Comparison of ENCODE assay signal across 7 mouse cellular contexts in genomic region chr2:104849991-104850359, GRCm38 (mm10). TPM values are rescaled to one million over a fixed set of nuclear protein-coding genes. Genes with fewer than 3 reads are reported as not detected.
DNase-seq lines count a peak whose midpoint lies in the region; ATAC-seq and TF ChIP-seq lines count a peak whose summit lies in the region.

No protein-coding gene starts in this region.

- TF ChIP-seq EP300 in lung, postnatal 0 days (IDR thresholded peaks at IDR 0.05), result no peak

- no peak overlapping the region for H3K9ac ChIP-seq in lung, postnatal 0 days (replicated peaks; ENCODE audit: low read depth)
- H3K9ac ChIP-seq in limb, embryonic 14.5 days (ENCODE audit: low read depth, low read length, severe bottlenecking), result peak overlapping the region; percentile 57; the same call in 1 of the 2 replicates
- peak overlapping the region; percentile 40; the same call in 1 of the 2 replicates for H3K9ac ChIP-seq in stomach, embryonic 14.5 days (replicated peaks; ENCODE audit: low read depth, low read length)

- no peak overlapping the region for H3K27ac ChIP-seq in lung, postnatal 0 days (ENCODE audit: low read length)
- H3K27ac ChIP-seq in forebrain, embryonic 10.5 days, result no peak overlapping the region
- H3K27ac ChIP-seq in limb, embryonic 14.5 days (replicated peaks; ENCODE audit: low read depth, low read length), result no peak overlapping the region
- H3K27ac ChIP-seq in stomach, embryonic 14.5 days (ENCODE audit: low read length), result no peak overlapping the region

- peak; percentile 42 for DNase-seq in lung, postnatal 0 days (ENCODE audit: low spot score)
- DNase-seq in lung, postnatal 25 days (ENCODE audit: low spot score), result no peak
- DNase-seq in forebrain, embryonic 10.5 days (ENCODE audit: extremely low spot score, low spot score), result no peak
- no peak for DNase-seq in limb, embryonic 14.5 days (ENCODE audit: low spot score)
- no peak for DNase-seq in cerebellum, postnatal 10 days
- DNase-seq in layer of hippocampus, adult 18-20 months (ENCODE audit: low spot score in 2 of 2), result no peak

- WGBS in lung, postnatal 0 days, result 50% methylated on average over 3 of the region's 3 CpGs
- WGBS in forebrain, embryonic 10.5 days, result 79% methylated on average over 3 of the region's 3 CpGs
- WGBS in limb, embryonic 14.5 days, result 62% methylated on average over 3 of the region's 3 CpGs
- 64% methylated on average over 3 of the region's 3 CpGs for WGBS in stomach, embryonic 14.5 days

- H3K36me3 ChIP-seq in lung, postnatal 0 days (ENCODE audit: insufficient read depth, low read length), result no peaks in the 10 kb centered on the region
- H3K36me3 ChIP-seq in forebrain, embryonic 10.5 days (replicated peaks), result no peaks in the 10 kb centered on the region
- no peaks in the 10 kb centered on the region for H3K36me3 ChIP-seq in limb, embryonic 14.5 days (ENCODE audit: control insufficient read depth, insufficient read depth, low read length)
- no peaks in the 10 kb centered on the region for H3K36me3 ChIP-seq in stomach, embryonic 14.5 days (ENCODE audit: control insufficient read depth, insufficient read depth, low read length)

- H3K4me2 ChIP-seq in lung, postnatal 0 days (replicated peaks; ENCODE audit: low read depth, low read length), result peak overlapping the region; percentile 93
- peak overlapping the region; percentile 100 for H3K4me2 ChIP-seq in limb, embryonic 14.5 days (replicated peaks; ENCODE audit: low read depth, low read length, severe bottlenecking)
- H3K4me2 ChIP-seq in stomach, embryonic 14.5 days (replicated peaks; ENCODE audit: low read depth, low read length), result peak overlapping the region; percentile 97

- no peak for TF ChIP-seq CTCF in lung, postnatal 0 days (IDR thresholded peaks at IDR 0.05)

- H3K4me1 ChIP-seq in lung, postnatal 0 days (ENCODE audit: insufficient read depth, low read depth, low read length), result no peaks in the 10 kb centered on the region
- peaks cover 28% of the 10 kb centered on the region for H3K4me1 ChIP-seq in forebrain, embryonic 10.5 days
- H3K4me1 ChIP-seq in limb, embryonic 14.5 days (ENCODE audit: control insufficient read depth, insufficient read depth, low read length), result peaks cover 4% of the 10 kb centered on the region; the same call in 1 of the 2 replicates
- no peaks in the 10 kb centered on the region; the same call in 1 of the 2 replicates for H3K4me1 ChIP-seq in stomach, embryonic 14.5 days (ENCODE audit: control insufficient read depth, insufficient read depth, low read length)

- H3K4me3 ChIP-seq in lung, postnatal 0 days (ENCODE audit: low read depth, low read length), result peak overlapping the region; percentile 46
- peak overlapping the region; percentile 57 for H3K4me3 ChIP-seq in forebrain, embryonic 10.5 days
- peak overlapping the region; percentile 48 for H3K4me3 ChIP-seq in limb, embryonic 14.5 days (replicated peaks; ENCODE audit: low read length)
- peak overlapping the region; percentile 52 for H3K4me3 ChIP-seq in stomach, embryonic 14.5 days (ENCODE audit: low read depth, low read length)

- no peaks in the 10 kb centered on the region for H3K9me3 ChIP-seq in lung, postnatal 0 days (ENCODE audit: low read length)
- H3K9me3 ChIP-seq in forebrain, embryonic 10.5 days, result no peaks in the 10 kb centered on the region
- H3K9me3 ChIP-seq in limb, embryonic 14.5 days (ENCODE audit: control insufficient read depth, low read length), result no peaks in the 10 kb centered on the region
- H3K9me3 ChIP-seq in stomach, embryonic 14.5 days (ENCODE audit: control insufficient read depth, low read depth, low read length), result no peaks in the 10 kb centered on the region

- no peaks in the 10 kb centered on the region; the same call in 1 of the 2 replicates for H3K27me3 ChIP-seq in lung, postnatal 0 days (replicated peaks; ENCODE audit: insufficient read depth, low read length)
- peaks cover 42% of the 10 kb centered on the region for H3K27me3 ChIP-seq in forebrain, embryonic 10.5 days (ENCODE audit: poor library complexity, severe bottlenecking)
- peaks cover 14% of the 10 kb centered on the region; the same call in 1 of the 2 replicates for H3K27me3 ChIP-seq in limb, embryonic 14.5 days (ENCODE audit: control insufficient read depth, insufficient read depth, low read length)
- H3K27me3 ChIP-seq in stomach, embryonic 14.5 days (ENCODE audit: control insufficient read depth, insufficient read depth, low read length), result 0 out of 2 replicates have a peak, but pooled peaks cover 3% of the 10 kb centered on the region

- ATAC-seq in lung, postnatal 0 days, result no peak
- no peak for ATAC-seq in limb, embryonic 14.5 days (ENCODE audit: low FRiP score, low read depth)
- ATAC-seq in stomach, embryonic 14.5 days (ENCODE audit: insufficient number of reproducible peaks, insufficient read depth, low FRiP score, low read depth), result no peak

- no peak for TF ChIP-seq POLR2A in limb, embryonic 14.5 days (IDR thresholded peaks at IDR 0.05; ENCODE audit: borderline replicate concordance, extremely low read depth, insufficient read depth, insufficient read length)

RNA-seq across cellular contexts. Expression of gene Prrg4, which starts 0.3 kb away (rescaled TPM):
- polyA plus RNA-seq in lung, postnatal 0 days (2015; fragmentation: Nextera tagmentation; extraction: Ambion mirVana), result 1.7 and 2.3 TPM in 2 replicates
- polyA plus RNA-seq in forebrain, embryonic 10.5 days (2016; fragmentation: Nextera tagmentation; extraction: Ambion mirVana), result 0.71 and 0.77 TPM in 2 replicates
- polyA plus RNA-seq in limb, embryonic 14.5 days (2012; rRNA removed), result 1.3 and 1.4 TPM in 2 replicates
- 3.8 and 4.3 TPM in 2 replicates for polyA plus RNA-seq in limb, embryonic 14.5 days (2014; fragmentation: Nextera tagmentation; extraction: Ambion mirVana)
- 6.5 and 6.6 TPM in 2 replicates for polyA plus RNA-seq in stomach, embryonic 14.5 days (2014; fragmentation: Nextera tagmentation; extraction: Ambion mirVana)
- under 1 TPM; 0.51 to 0.74 TPM for total RNA-seq in layer of hippocampus, adult 18-20 months (2021)

RNA-seq across cellular contexts. Expression of gene Ccdc73, which starts 17.6 kb away (rescaled TPM):
- 9.2 and 11.9 TPM in 2 replicates for polyA plus RNA-seq in lung, postnatal 0 days (2015; fragmentation: Nextera tagmentation; extraction: Ambion mirVana)
- 2.9 and 4.5 TPM in 2 replicates for polyA plus RNA-seq in forebrain, embryonic 10.5 days (2016; fragmentation: Nextera tagmentation; extraction: Ambion mirVana)
- polyA plus RNA-seq in limb, embryonic 14.5 days (2012; rRNA removed), result 2.9 and 7.1 TPM in 2 replicates
- 4.5 and 7.0 TPM in 2 replicates for polyA plus RNA-seq in limb, embryonic 14.5 days (2014; fragmentation: Nextera tagmentation; extraction: Ambion mirVana)
- 6.6 and 9.2 TPM in 2 replicates for polyA plus RNA-seq in stomach, embryonic 14.5 days (2014; fragmentation: Nextera tagmentation; extraction: Ambion mirVana)
- total RNA-seq in layer of hippocampus, adult 18-20 months (2021), result not detected

RNA-seq across cellular contexts. Expression of gene Qser1, which starts 33.4 kb away (rescaled TPM):
- polyA plus RNA-seq in lung, postnatal 0 days (2015; fragmentation: Nextera tagmentation; extraction: Ambion mirVana), result 3.3 and 3.7 TPM in 2 replicates
- polyA plus RNA-seq in forebrain, embryonic 10.5 days (2016; fragmentation: Nextera tagmentation; extraction: Ambion mirVana), result 11.5 and 11.8 TPM in 2 replicates
- polyA plus RNA-seq in limb, embryonic 14.5 days (2012; rRNA removed), result 19.0 and 19.1 TPM in 2 replicates
- 16.8 and 19.4 TPM in 2 replicates for polyA plus RNA-seq in limb, embryonic 14.5 days (2014; fragmentation: Nextera tagmentation; extraction: Ambion mirVana)
- 18.9 and 19.7 TPM in 2 replicates for polyA plus RNA-seq in stomach, embryonic 14.5 days (2014; fragmentation: Nextera tagmentation; extraction: Ambion mirVana)
- 1 to 10 TPM; 9.4 to 9.6 TPM for total RNA-seq in layer of hippocampus, adult 18-20 months (2021)
